Mouse (Mus musculus) forebrain, postnatal 0 days (tissue): Measurements from ENCODE around the gene Sumo1. TPM values are rescaled to one million over a fixed set of nuclear protein-coding genes. Genes with fewer than 3 reads are reported as not detected.

Source experiments
- ATAC-seq: fragments of 200-750 bp; cut with Nextera tagmentation; 2 replicates; pipeline ENCODE4 v1.8.0; 2017; ENCODE audit warnings: mild to moderate bottlenecking, moderate library complexity
- DNase-seq: peaks from one replicate; pipeline ENCODE4 v3.0.0-alpha.2; 2015
- H3K27ac ChIP-seq: fragments of 300-500 bp; sonication (generic); 2 replicates; pipeline ENCODE4 v1.5.1; 2014; ENCODE audit warnings: low read depth, mild to moderate bottlenecking, antibody characterized with exemption, low read length, moderate library complexity, mixed read lengths
- H3K27me3 ChIP-seq: fragments of 300-500 bp; sonication (generic); 2 replicates; pipeline ENCODE4 v1.6.1; 2014; ENCODE audit warnings: mild to moderate bottlenecking, low read length, mixed read lengths; ENCODE audit not compliant: insufficient read depth
- H3K36me3 ChIP-seq: fragments of 300-500 bp; sonication (generic); 2 replicates; pipeline ENCODE4 v1.6.1; 2014; ENCODE audit warnings: mild to moderate bottlenecking, moderate library complexity; ENCODE audit not compliant: insufficient read depth
- H3K4me1 ChIP-seq: fragments of 300-500 bp; sonication (generic); 2 replicates; pipeline ENCODE4 v1.6.1; 2014; ENCODE audit warnings: antibody characterized with exemption; ENCODE audit not compliant: insufficient read depth
- H3K4me2 ChIP-seq: fragments of 300-500 bp; sonication (generic); 2 replicates; pipeline ENCODE4 v1.6.1; 2014; ENCODE audit warnings: low read depth, mild to moderate bottlenecking, moderate library complexity
- H3K4me3 ChIP-seq: fragments of 300-500 bp; sonication (generic); 2 replicates; pipeline ENCODE4 v1.5.1; 2014; ENCODE audit warnings: low read depth, low read length, mixed read lengths
- H3K9ac ChIP-seq: fragments of 300-500 bp; sonication (generic); 2 replicates; pipeline ENCODE4 v1.6.1; 2014; ENCODE audit warnings: mild to moderate bottlenecking
- H3K9me3 ChIP-seq: fragments of 300-500 bp; sonication (generic); 2 replicates; pipeline ENCODE4 v1.6.1; 2016; ENCODE audit warnings: low read length
- CTCF ChIP-seq: sonication (generic); IDR thresholded peaks from 2 replicates; pipeline ENCODE4 v1.5.1; 2016; ENCODE audit warnings: antibody characterized with exemption, control low read depth, low read depth
- WGBS: fragments of 180-500 bp; shearing (Covaris S2); extraction: QIAGEN DNeasy Blood & Tissue Kit; methylation state at CpG from one replicate; pipeline ENCODE4 v1.1.7; 2014; 5-methylcytosine and 5-hydroxymethylcytosine counted together
- polyA plus RNA-seq: library from polyadenylated mRNA; unstranded; fragments of >200 nt; fragmentation: Nextera tagmentation; extraction: Ambion mirVana; gene quantifications from 2 replicates; pipeline ENCODE4 v1.2.1, GENCODE M21; 2015
- total RNA-seq: library from RNA; depleted of rRNA; stranded (reverse); fragments of >200 nt; gene quantifications from 2 replicates; pipeline ENCODE4 v1.2.3, GENCODE M21; 2014

The Sumo1 gene
- total and polyA plus RNA-seq, 2 experiments from 2014 or later, result 172 to 369 TPM

GRCm38 (mm10) chr1:59580880-59581279, 89.8 kb downstream of the Sumo1 start:
- H3K4me3 ChIP-seq, result no peak overlapping the region
- no peak for TF ChIP-seq CTCF
- H3K36me3 ChIP-seq, result no peaks in the 10 kb centered on the region
- no peaks in the 10 kb centered on the region; the same call in 1 of the 2 replicates for H3K4me1 ChIP-seq
- no peak for ATAC-seq
- no peak overlapping the region for H3K4me2 ChIP-seq
- no peak overlapping the region for H3K9ac ChIP-seq
- H3K9me3 ChIP-seq, result no peaks in the 10 kb centered on the region
- H3K27me3 ChIP-seq, result no peaks in the 10 kb centered on the region
- no peak for DNase-seq
- H3K27ac ChIP-seq, result no peak overlapping the region
- whole genome bisulfite sequencing, result 84% methylated on average over 3 of the region's 3 CpGs

- TF ChIP-seq CTCF, result no peak
- Histone ChIP-seq H3K9ac (no peak overlapping the region), H3K4me3 (no peak overlapping the region), H3K4me2 (no peak overlapping the region), H3K9me3 (no peaks in the 10 kb centered on the region), H3K36me3 (no peaks in the 10 kb centered on the region), H3K27me3 (no peaks in the 10 kb centered on the region), H3K4me1 (no peaks in the 10 kb centered on the region; the same call in 1 of the 2 replicates), H3K27ac (no peak overlapping the region)
- no peak for ATAC-seq
- WGBS, result 67% methylated on average over 8 of the region's 8 CpGs
- DNase-seq, result no peak
Measured at GRCm38 (mm10) chr1:59580131-59580751, 90.4 kb downstream of the Sumo1 start.

DNA sequence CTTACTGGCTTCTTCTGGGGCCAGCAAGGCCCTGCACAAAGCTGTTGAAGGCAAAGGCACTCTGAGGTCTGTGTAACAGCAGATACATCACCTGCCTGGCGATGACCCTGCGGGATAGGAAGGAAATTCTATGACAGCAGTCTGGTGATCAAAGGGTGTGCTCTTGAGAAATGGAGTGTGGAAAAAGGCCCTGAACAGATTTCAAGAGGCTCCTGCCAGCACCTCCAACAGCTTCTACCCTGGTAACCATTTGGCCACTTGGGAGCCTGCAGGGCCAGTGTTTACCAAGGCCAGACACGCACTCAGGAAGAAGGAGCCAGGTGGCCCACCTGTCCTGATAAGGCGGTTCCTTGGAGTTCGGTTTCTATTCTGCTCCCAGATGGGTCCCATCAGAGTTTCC, 91.3 kb downstream of the Sumo1 start:
- Histone ChIP-seq H3K4me3 (no peak overlapping the region), H3K4me1 (no peaks in the 10 kb centered on the region; the same call in 1 of the 2 replicates), H3K27ac (no peak overlapping the region), H3K4me2 (no peak overlapping the region), H3K36me3 (no peaks in the 10 kb centered on the region), H3K9me3 (no peaks in the 10 kb centered on the region), H3K9ac (no peak overlapping the region), H3K27me3 (no peaks in the 10 kb centered on the region)
- no peak for DNase-seq
- no peak for TF ChIP-seq CTCF
- 79% methylated on average over 5 of the region's 5 CpGs for WGBS
- ATAC-seq, result no peak

DNA sequence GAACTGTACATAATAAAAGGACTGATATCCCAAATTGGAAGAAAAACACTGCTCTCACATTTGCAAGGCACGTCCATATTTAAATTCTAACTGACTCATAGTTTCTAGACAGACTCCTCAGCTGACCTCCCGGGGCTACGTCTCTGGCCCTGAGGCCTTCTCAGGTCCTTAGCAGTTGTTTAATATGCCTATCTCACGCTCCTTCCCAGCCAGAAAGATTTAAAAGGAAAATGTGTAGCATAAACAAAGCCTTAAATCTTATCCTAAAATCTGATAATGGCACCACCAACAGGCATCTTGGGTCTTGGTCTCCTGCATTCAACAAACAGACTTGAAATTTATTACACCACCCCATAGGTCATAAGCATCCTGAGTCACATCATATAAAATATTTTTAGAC, 91.9 kb downstream of the Sumo1 start:
- no peak overlapping the region for H3K27ac ChIP-seq
- 82% methylated on average over 4 of the region's 4 CpGs for WGBS
- no peak for TF ChIP-seq CTCF

GRCm38 (mm10) chr1:59574262-59575187, 96.1 kb downstream of the Sumo1 start:
- WGBS, result 9% methylated on average over 21 of the region's 21 CpGs
- Histone ChIP-seq H3K9ac (peak overlapping the region; percentile 38), H3K27ac (peak overlapping the region; percentile 83), H3K4me3 (peak overlapping the region; percentile 34), H3K27me3 (no peaks in the 10 kb centered on the region), H3K36me3 (no peaks in the 10 kb centered on the region), H3K4me2 (peak overlapping the region; percentile 60), H3K9me3 (no peaks in the 10 kb centered on the region), H3K4me1 (peaks cover 4% of the 10 kb centered on the region; the same call in 1 of the 2 replicates)
- peak; percentile 84 for DNase-seq
- no peak for TF ChIP-seq CTCF
- peak; percentile 94 for ATAC-seq

More for the DNA sequence above, 91.9 kb downstream of the Sumo1 start:
- Histone ChIP-seq H3K9me3 (no peaks in the 10 kb centered on the region), H3K4me1 (peaks cover 4% of the 10 kb centered on the region; the same call in 1 of the 2 replicates), H3K4me3 (no peak overlapping the region), H3K9ac (no peak overlapping the region), H3K27me3 (no peaks in the 10 kb centered on the region), H3K36me3 (no peaks in the 10 kb centered on the region), H3K4me2 (no peak overlapping the region)
- DNase-seq, result no peak
- no peak for ATAC-seq

DNA sequence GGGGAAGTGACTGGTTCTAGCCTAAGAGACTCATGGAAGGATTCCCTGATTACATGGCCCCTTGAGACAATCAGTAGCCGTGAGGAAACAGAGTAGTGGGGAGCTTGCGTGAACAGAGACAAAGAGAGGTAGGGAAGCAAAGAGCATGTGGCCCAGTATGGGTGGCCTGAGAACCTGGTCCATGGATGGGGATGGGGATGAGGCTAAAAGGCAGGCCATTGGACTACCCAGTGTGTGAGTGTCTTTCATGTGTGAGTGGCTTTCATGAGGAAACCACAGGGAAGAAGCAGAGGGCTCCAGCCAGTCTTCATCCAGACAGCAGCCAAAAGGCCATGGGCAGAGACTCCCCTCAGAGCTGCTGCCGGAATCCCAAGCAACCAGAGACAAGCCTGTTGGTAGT, 96.8 kb downstream of the Sumo1 start:
- Histone ChIP-seq H3K27ac (peak overlapping the region; percentile 83), H3K4me2 (peak overlapping the region; percentile 60), H3K9ac (peak overlapping the region; percentile 38; the same call in 1 of the 2 replicates), H3K4me3 (no peak overlapping the region), H3K27me3 (no peaks in the 10 kb centered on the region), H3K4me1 (peaks cover 4% of the 10 kb centered on the region; the same call in 1 of the 2 replicates), H3K9me3 (no peaks in the 10 kb centered on the region), H3K36me3 (no peaks in the 10 kb centered on the region)
- no peak for TF ChIP-seq CTCF
- ATAC-seq, result peak; percentile 19; the same call in 1 of the 2 replicates
- DNase-seq, result no peak
- 68% methylated on average over 3 of the region's 3 CpGs for WGBS

GRCm38 (mm10) chr1:59571502-59571901, 99.1 kb downstream of the Sumo1 start:
- Histone ChIP-seq H3K27ac (no peak overlapping the region), H3K4me1 (peaks cover 7% of the 10 kb centered on the region; the same call in 1 of the 2 replicates), H3K9ac (no peak overlapping the region), H3K27me3 (no peaks in the 10 kb centered on the region), H3K4me2 (no peak overlapping the region), H3K9me3 (no peaks in the 10 kb centered on the region), H3K36me3 (no peaks in the 10 kb centered on the region), H3K4me3 (no peak overlapping the region)
- TF ChIP-seq CTCF, result no peak
- WGBS, result 83% methylated on average over 3 of the region's 3 CpGs
- ATAC-seq, result no peak
- no peak for DNase-seq
